Comparison of ENCODE assay signal across 8 mouse cellular contexts in the genomic region with DNA sequence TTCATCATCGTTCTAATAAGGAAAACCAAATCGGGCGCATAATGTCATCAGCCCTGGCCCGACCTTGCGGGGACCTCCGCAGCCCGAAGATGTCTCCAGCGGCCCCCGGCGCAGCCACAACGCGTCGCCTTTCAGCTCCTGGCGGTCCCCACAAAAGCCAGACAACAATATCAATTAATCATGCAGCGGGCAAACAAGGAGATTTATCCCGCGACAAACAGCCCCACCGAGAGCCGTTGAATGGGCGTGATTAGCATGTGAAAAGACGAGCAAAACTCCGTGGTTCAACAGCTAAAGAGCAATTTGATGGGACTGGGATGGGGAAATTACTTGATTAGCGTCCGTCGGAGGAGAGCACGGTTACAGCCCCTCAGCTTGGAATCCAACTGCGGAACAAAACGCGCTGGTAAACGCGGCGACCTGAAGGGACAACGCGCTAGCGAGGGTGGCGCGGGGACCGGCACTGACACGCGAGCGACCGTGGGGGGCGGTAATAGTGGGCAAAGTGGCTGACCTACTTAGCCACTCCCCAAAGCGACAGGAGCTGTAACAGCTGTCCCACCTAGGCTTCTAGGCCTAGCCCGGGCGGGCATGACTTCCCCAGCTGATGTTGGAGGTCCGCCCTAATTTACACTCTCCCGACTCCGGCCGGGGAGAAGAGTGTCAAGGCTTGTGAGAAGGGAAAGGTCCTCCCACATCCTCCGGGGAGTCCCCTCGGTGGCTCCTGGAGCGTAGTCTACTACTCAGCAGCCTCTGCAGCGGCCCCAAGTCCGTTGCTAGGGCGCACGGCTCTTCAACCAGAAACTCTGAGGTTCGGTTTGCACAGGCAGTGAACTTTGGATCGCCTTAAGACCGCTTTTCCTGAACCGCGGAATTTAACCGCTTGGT. TPM values are rescaled to one million over a fixed set of nuclear protein-coding genes. Genes with fewer than 3 reads are reported as not detected.
DNase-seq lines count a peak whose midpoint lies in the region; ATAC-seq and TF ChIP-seq lines count a peak whose summit lies in the region.

No protein-coding gene starts in this region.

- H3K27ac ChIP-seq in gastrocnemius, adult 2 months, result 0 out of 2 replicates have a peak overlapping the region, but pooled peaks have one; percentile 1

- peak; percentile 19 for ATAC-seq in megakaryocyte, adult 5-6 weeks (ENCODE audit: poor library complexity, severe bottlenecking)

- DNase-seq in gastrocnemius, adult 2 months, result peak; percentile 27
- DNase-seq in gastrocnemius, adult 8-10 months (ENCODE audit: low spot score in 2 of 2), result no peak
- peak; percentile 69 for DNase-seq in WW6 (ENCODE audit: low read depth, low spot score)
- peak; percentile 6 for DNase-seq in gastrocnemius, postnatal 14 days
- DNase-seq in kidney, adult 11 months, result peak; percentile 36
- DNase-seq in yolk sac, embryonic 10.5 days (ENCODE audit: low spot score), result peak; percentile 33
- no peak for DNase-seq in urinary bladder, adult 2 months (ENCODE audit: low spot score)

- peak overlapping the region; percentile 67 for H3K4me3 ChIP-seq in gastrocnemius, adult 2 months

- intact Hi-C loops in gastrocnemius, adult 2 months (cut with DNase I), result no loop called here
- intact Hi-C loops in gastrocnemius, postnatal 14 days (cut with DNase I; ENCODE audit: low total_unique reads), result loop anchor here (10.0 kb wide), 1 partner anchor 250 kb away; a partner anchor contains a TSS

- TF ChIP-seq CTCF in gastrocnemius, adult 2 months (IDR thresholded peaks at IDR 0.05), result no peak

RNA-seq across cellular contexts. Expression of a gene that starts 21.1 kb away (rescaled TPM):
- 10 to 100 TPM; 56.1 to 57.2 TPM for total RNA-seq in gastrocnemius, adult 2 months (2021)
- 10 to 100 TPM; 46.2 to 61.5 (median 53.7) TPM for total RNA-seq in gastrocnemius, adult 8-10 months (2022)
- 10 to 100 TPM; 19.9 to 25.1 TPM for total RNA-seq in gastrocnemius, postnatal 14 days (2021)
- 40.8 and 49.4 TPM in 2 replicates for total RNA-seq in megakaryocyte, adult 5-6 weeks (2015)
- total RNA-seq in megakaryocyte, adult 5-6 weeks (2017), result 27.0 and 27.4 TPM in 2 replicates
- 24.0 and 24.9 TPM in 2 replicates for polyA plus RNA-seq in urinary bladder, adult 2 months (2012; rRNA removed)

Comparison
In these comparisons a context has a peak if more than half of its experiments do, and no peak if none do; other contexts are left out.
1. DNase-seq: peak in gastrocnemius, adult 2 months (single experiment), WW6 (single experiment), gastrocnemius, postnatal 14 days (single experiment), kidney, adult 11 months (single experiment) and yolk sac, embryonic 10.5 days (single experiment); none in gastrocnemius, adult 8-10 months (0 of 2) and urinary bladder, adult 2 months (single experiment).